Mouse (Mus musculus): ENCODE measurements around the gene Dync1i1.

The Dync1i1 gene

GRCm38 (mm10) chr6:5775461-5775860 lies 50.0 kb downstream of the Dync1i1 start:
- DNase-seq = peak; percentile 15

- DNase-seq = no peak
These were observed 56.3 kb downstream of the Dync1i1 start for GRCm38 (mm10) chr6:5781752-5782151.

- DNase-seq = no peak
These were observed 58.4 kb downstream of the Dync1i1 start for GRCm38 (mm10) chr6:5783830-5784229.

- DNase-seq = no peak
These were observed 65.2 kb downstream of the Dync1i1 start for GRCm38 (mm10) chr6:5790607-5791006.

GRCm38 (mm10) chr6:5794106-5794753 lies 68.8 kb downstream of the Dync1i1 start:
- no peak for DNase-seq

- DNase-seq = no peak
These were observed 69.9 kb downstream of the Dync1i1 start for GRCm38 (mm10) chr6:5795314-5795713.

GRCm38 (mm10) chr6:5802124-5802839 lies 76.8 kb downstream of the Dync1i1 start:
- DNase-seq = peak; percentile 36

- peak; percentile 23 for DNase-seq
These were observed 77.5 kb downstream of the Dync1i1 start for GRCm38 (mm10) chr6:5802840-5803491.

GRCm38 (mm10) chr6:5808008-5808421 lies 82.6 kb downstream of the Dync1i1 start:
- DNase-seq = no peak

GRCm38 (mm10) chr6:5812076-5812475 lies 86.6 kb downstream of the Dync1i1 start:
- no peak for DNase-seq

- DNase-seq = no peak
These were observed 94.2 kb downstream of the Dync1i1 start for GRCm38 (mm10) chr6:5819674-5820073.

- no peak for DNase-seq
These were observed 100.0 kb downstream of the Dync1i1 start for GRCm38 (mm10) chr6:5825461-5825860.

GRCm38 (mm10) chr6:5827064-5827463 lies 101.6 kb downstream of the Dync1i1 start:
- DNase-seq = no peak

GRCm38 (mm10) chr6:5828409-5828974 lies 103.1 kb downstream of the Dync1i1 start:
- DNase-seq = no peak

- DNase-seq = no peak
These were observed 103.7 kb downstream of the Dync1i1 start for GRCm38 (mm10) chr6:5829148-5829547.

GRCm38 (mm10) chr6:5830717-5831116 lies 105.3 kb downstream of the Dync1i1 start:
- DNase-seq = no peak

GRCm38 (mm10) chr6:5831233-5831632 lies 105.8 kb downstream of the Dync1i1 start:
- no peak for DNase-seq

GRCm38 (mm10) chr6:5832838-5833237 lies 107.4 kb downstream of the Dync1i1 start:
- DNase-seq = no peak

- DNase-seq = no peak
These were observed 117.0 kb downstream of the Dync1i1 start for GRCm38 (mm10) chr6:5842466-5842865.

- DNase-seq = no peak
These were observed 120.7 kb downstream of the Dync1i1 start for GRCm38 (mm10) chr6:5846154-5846553.

GRCm38 (mm10) chr6:5854048-5854836 lies 128.8 kb downstream of the Dync1i1 start:
- DNase-seq = no peak

GRCm38 (mm10) chr6:5855526-5855925 lies 130.1 kb downstream of the Dync1i1 start:
- DNase-seq = no peak

GRCm38 (mm10) chr6:5858371-5858770 lies 132.9 kb downstream of the Dync1i1 start:
- DNase-seq = peak; percentile 47
